Mouse (Mus musculus) megakaryocyte, embryonic 14.5 days (primary cell): ENCODE measurements at regions not wholly inside any gene's neighbourhood (a gene's known extent, or its start where the extent isn't known, plus 50 kb on each side); places are given as distances from the start of the nearest gene placed in this dataset.

ENCODE experiments used
- H3K27me3 ChIP-seq: replicated peaks from 2 replicates; pipeline ENCODE3; 2012; ENCODE audit warnings: inconsistent platforms
- H3K36me3 ChIP-seq: replicated peaks from 2 replicates; pipeline ENCODE3; 2012; ENCODE audit warnings: low read length, inconsistent platforms, mixed read lengths
- H3K4me1 ChIP-seq: 2 replicates; pipeline ENCODE4 v1.6.1; 2012; ENCODE audit warnings: inconsistent platforms
- H3K4me3 ChIP-seq: replicated peaks from 2 replicates; pipeline ENCODE3; 2012; ENCODE audit warnings: moderate library complexity, mild to moderate bottlenecking, inconsistent platforms
- H3K9me3 ChIP-seq: 2 replicates; pipeline ENCODE4 v1.6.1; 2012; ENCODE audit warnings: inconsistent platforms
- FLI1 ChIP-seq: IDR thresholded peaks from 2 replicates; pipeline ENCODE4 v1.6.1; 2012; ENCODE audit warnings: low read length, inconsistent platforms, mixed read lengths
- GATA1 ChIP-seq: IDR thresholded peaks from 3 replicates; pipeline ENCODE4 v1.6.1; 2012; ENCODE audit warnings: mixed read lengths, low read length, inconsistent platforms, borderline replicate concordance

DNA sequence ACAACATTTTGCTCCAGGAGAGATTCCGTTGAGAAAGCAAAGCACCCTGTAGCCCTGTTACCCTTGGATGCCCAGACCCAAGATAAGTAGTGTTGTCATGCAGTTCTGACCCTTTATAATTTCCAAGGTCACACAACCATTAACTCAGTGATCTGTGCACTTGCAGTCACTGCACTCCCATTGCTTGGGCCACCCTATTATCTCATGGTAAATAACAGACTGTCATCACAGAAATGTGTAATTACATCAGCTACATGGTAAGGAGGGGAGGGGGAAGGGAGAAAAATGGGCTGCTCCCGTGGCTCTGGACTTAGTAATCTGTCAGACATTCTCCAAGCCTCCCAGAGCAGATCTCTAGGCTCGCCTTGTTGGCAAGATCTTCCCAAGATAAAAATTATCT is 93.8 kb upstream of the Cd180 start:
- no peaks in the 10 kb centered on the region for H3K9me3 ChIP-seq
- peaks cover 22% of the 10 kb centered on the region for H3K4me1 ChIP-seq
- H3K4me3 ChIP-seq = no peak overlapping the region

DNA sequence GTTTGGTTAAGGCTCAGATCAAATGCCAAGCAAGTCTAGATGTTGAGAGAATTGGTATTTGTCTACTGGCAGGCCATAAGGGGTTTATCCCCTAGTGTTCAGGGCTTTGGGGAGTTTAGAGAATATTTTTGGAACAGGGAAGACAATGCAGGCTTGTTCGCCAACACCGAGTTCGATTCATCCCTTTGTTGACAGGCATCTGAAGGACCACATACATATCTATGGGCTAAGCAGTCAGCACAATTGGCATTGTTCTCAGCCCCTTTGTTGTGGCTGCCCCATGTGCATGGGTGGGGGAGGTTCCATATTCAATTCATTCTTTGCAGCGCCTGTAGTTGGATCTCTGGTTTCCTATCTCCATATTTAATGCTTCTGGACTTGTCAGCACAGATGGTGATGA is 93.3 kb upstream of the Cd180 start:
- Histone ChIP-seq H3K27me3 (peaks cover 3% of the 10 kb centered on the region), H3K4me3 (no peak overlapping the region), H3K36me3 (no peaks in the 10 kb centered on the region), H3K4me1 (peaks cover 21% of the 10 kb centered on the region), H3K9me3 (no peaks in the 10 kb centered on the region)
- TF ChIP-seq FLI1 (no peak), GATA1 (no peak)

More for the DNA sequence above, 93.8 kb upstream of the Cd180 start:
- H3K27me3 ChIP-seq = peaks cover 2% of the 10 kb centered on the region
- no peak for TF ChIP-seq FLI1
- no peaks in the 10 kb centered on the region for H3K36me3 ChIP-seq

DNA sequence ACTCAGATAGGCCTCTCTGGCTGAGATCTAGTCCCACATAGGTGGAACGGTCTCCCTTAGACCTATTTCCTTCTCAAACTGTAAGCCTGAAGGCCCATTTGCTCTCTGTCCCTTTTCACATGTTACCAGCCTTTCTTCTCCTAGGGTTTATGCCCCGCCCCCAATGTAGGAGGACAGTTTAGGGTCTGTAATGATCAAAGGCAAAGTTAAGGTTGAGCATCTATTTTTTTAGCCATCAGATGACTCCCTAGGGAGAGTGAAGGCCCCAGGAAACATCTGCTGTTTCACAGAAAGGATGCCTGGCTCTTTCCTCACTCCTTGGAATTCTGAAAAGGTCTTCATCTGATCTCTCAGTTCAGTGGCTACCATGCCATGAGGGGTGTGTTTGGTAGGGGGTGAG is 68.9 kb upstream of the Cd180 start:
- Histone ChIP-seq H3K4me1 (no peaks in the 10 kb centered on the region), H3K9me3 (no peaks in the 10 kb centered on the region), H3K36me3 (no peaks in the 10 kb centered on the region), H3K27me3 (no peaks in the 10 kb centered on the region), H3K4me3 (no peak overlapping the region)
- TF ChIP-seq GATA1 (no peak), FLI1 (no peak)

DNA sequence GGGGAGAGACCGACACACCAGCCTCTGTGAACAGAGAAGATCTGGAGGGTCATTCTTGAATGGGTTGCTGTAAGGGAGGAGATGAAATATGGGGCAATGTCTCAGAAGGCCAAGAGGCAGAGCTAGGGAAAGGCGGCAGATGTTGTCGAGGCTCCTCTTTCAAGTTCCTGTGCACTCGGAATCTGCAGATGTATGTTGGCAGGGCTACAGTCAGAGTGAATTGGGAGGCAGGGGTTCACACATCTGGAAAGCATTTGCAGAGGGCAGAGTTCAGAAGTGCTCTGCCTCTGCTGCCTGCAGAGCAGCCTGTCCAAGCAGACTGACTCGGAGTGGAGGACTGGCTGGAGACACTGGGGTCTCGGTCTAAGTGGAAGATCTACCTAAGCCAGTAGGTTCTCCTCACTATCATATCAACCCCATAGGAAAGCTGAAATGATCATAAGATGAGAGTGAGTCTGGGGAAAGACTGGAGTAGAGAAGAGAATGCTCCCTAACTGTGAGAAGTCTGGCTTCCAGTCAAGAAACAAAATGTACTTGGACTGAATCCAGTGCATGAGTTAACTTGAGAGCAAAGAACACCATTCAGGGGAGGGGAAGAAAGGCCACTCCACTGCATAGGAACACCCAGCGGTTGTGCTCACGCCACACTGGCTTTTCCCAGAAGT is 68.1 kb upstream of the Cd180 start:
- H3K36me3 ChIP-seq = no peaks in the 10 kb centered on the region
- no peak overlapping the region for H3K4me3 ChIP-seq
- no peaks in the 10 kb centered on the region for H3K27me3 ChIP-seq
- no peaks in the 10 kb centered on the region for H3K4me1 ChIP-seq
- TF ChIP-seq FLI1 (no peak), GATA1 (no peak)
- H3K9me3 ChIP-seq = no peaks in the 10 kb centered on the region

DNA sequence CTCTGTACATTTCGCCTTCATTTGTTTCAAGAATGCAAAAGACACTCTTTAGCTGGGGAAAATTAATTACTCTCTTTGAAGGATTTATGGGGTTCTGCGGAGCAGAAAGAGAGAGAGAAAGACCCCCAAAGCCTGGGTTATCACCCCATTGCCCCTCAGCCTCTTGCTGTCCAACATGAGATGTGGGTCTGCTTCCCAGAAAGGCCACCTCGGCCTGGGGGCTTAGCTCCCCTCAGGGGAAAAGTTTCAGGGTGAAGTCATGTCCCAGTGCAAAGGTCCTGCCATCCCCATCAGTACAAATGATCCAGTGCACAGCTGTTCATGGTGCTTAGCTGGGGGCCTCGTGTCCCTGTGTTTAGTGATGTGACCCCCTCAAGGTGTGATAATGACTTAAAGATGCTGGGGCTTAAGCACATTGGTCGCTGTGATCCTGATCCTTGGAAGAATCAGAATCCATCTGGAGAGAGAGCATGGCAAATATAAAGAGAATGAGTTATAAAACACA is 67.5 kb upstream of the Cd180 start:
- H3K36me3 ChIP-seq = no peaks in the 10 kb centered on the region
- no peaks in the 10 kb centered on the region for H3K4me1 ChIP-seq
- no peak overlapping the region for H3K4me3 ChIP-seq
- H3K27me3 ChIP-seq = no peaks in the 10 kb centered on the region
- H3K9me3 ChIP-seq = no peaks in the 10 kb centered on the region
- TF ChIP-seq FLI1 (no peak), GATA1 (no peak)

DNA sequence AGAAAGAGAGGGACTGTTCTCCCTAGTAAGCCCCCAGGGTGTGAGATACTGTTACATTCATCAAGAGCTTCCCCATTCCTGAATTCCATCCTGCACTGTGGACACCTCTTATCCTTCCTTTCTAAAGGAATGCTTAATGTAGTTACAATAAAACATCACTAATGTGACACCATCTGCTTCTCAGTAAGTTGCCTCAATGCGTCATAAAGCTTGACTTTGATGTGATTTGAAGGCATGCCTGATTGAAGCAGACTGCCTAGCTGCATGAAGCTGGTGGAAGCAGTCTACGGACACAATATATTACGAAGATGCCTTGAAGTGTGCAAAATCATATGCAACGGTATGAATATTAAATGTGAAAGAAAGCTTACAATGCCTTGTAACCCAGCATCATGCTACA is 65.6 kb upstream of the Cd180 start:
- no peak for TF ChIP-seq GATA1
- no peak for TF ChIP-seq FLI1
- no peaks in the 10 kb centered on the region for H3K27me3 ChIP-seq
- H3K4me3 ChIP-seq = no peak overlapping the region
- no peaks in the 10 kb centered on the region for H3K36me3 ChIP-seq
- H3K4me1 ChIP-seq = no peaks in the 10 kb centered on the region
- H3K9me3 ChIP-seq = no peaks in the 10 kb centered on the region

DNA sequence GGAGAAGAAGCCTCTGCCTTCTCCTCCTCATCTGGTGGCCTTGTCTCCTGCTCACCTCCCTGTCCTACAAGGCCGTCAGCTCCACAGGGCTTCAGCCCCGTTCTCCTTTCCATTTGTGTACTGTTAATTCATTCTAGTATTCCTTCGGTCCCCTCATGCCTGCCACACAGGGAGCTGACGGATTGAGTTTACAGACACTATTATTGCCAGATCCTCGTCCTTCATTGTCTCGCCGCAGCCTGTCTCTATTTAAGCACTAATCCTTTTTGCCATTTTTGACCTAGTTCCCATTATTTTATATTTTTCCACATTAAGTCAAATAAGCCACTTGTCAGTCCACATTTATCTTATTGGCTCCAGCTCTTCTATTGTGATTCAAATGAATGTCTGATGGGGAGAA is 64.2 kb upstream of the Cd180 start:
- Histone ChIP-seq H3K27me3 (no peaks in the 10 kb centered on the region), H3K9me3 (no peaks in the 10 kb centered on the region), H3K36me3 (no peaks in the 10 kb centered on the region), H3K4me1 (no peaks in the 10 kb centered on the region), H3K4me3 (no peak overlapping the region)
- TF ChIP-seq GATA1 (no peak), FLI1 (no peak)

DNA sequence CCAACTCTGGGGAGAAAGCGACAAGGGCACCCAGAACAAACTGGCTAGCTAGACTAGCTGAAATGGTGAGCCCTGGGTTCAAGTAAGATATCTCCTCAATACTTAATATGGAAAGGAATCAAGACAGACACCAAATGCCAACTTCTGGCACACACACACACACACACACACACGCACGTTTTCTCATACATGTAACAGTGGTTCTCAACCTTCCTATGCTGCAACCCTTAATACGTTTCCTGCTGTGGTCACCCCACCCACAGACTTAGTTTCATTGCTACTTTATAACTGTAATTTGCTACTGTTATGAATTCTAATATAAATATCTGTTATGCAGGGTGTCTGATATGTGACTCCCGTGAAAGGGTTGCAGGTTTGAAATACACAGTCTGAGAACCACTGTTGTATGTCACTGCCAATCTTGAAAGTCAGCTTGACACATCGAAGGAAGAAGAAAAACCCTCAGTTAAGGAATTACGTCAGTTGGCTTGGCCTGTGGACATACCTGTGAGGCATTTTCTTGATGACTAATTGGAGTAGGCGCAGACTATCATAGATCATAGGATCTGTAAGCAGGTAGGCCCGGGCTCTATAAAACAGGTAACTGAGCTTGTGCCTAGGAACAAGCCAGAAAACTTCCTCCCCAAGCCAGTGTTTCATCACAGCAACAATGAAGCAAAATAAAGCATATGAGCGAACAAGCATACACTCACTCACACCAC is 59.0 kb upstream of the Cd180 start:
- no peak overlapping the region for H3K4me3 ChIP-seq
- H3K27me3 ChIP-seq = no peaks in the 10 kb centered on the region
- TF ChIP-seq FLI1 = no peak
- TF ChIP-seq GATA1 = no peak
- no peaks in the 10 kb centered on the region for H3K4me1 ChIP-seq
- H3K36me3 ChIP-seq = peaks cover 3% of the 10 kb centered on the region
- H3K9me3 ChIP-seq = peaks cover 9% of the 10 kb centered on the region

DNA sequence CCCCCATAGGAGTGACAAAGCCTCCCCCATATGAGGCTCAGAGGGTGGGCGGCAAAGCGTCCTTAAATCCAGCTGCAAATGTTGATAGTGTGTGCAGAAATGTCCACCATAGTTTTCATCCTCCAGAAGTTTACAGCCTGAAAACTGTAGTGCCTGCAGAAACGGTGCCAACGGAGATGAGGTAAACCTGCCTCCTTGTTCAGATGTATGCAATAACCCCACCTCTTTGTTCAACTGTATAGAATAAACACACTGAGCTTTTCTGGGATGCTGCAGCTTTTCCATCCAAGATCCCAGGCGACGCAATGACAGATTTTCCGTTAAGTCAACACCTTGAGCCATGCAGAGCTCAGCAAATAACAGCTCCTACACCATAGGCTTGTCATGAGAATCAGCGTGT is 57.3 kb upstream of the Cd180 start:
- Histone ChIP-seq H3K36me3 (peaks cover 3% of the 10 kb centered on the region), H3K4me1 (no peaks in the 10 kb centered on the region), H3K9me3 (peaks cover 9% of the 10 kb centered on the region), H3K27me3 (no peaks in the 10 kb centered on the region), H3K4me3 (no peak overlapping the region)
- TF ChIP-seq GATA1 = no peak
- no peak for TF ChIP-seq FLI1

DNA sequence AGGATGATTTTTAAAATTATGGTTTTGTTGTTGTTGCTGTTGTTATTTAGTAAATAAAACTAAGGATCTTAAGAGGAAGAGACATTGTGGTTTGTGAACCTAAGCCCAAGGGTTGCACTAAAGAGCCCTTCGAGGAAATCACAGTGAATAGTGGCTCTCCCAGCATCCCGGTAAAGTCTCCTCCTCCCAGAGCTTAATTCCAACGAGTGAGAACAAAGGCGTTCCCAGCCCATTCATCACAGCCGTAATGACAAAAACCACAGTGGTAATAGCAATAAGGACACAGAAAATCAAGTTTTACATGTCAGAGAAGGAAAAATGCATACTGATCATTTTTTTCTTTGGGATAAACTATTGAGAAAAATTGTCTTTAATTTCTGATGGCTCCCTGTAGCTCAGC is 56.3 kb upstream of the Cd180 start:
- Histone ChIP-seq H3K36me3 (peaks cover 3% of the 10 kb centered on the region), H3K9me3 (peaks cover 9% of the 10 kb centered on the region), H3K4me3 (no peak overlapping the region), H3K27me3 (no peaks in the 10 kb centered on the region), H3K4me1 (no peaks in the 10 kb centered on the region)
- TF ChIP-seq FLI1 = no peak
- TF ChIP-seq GATA1 = no peak

DNA sequence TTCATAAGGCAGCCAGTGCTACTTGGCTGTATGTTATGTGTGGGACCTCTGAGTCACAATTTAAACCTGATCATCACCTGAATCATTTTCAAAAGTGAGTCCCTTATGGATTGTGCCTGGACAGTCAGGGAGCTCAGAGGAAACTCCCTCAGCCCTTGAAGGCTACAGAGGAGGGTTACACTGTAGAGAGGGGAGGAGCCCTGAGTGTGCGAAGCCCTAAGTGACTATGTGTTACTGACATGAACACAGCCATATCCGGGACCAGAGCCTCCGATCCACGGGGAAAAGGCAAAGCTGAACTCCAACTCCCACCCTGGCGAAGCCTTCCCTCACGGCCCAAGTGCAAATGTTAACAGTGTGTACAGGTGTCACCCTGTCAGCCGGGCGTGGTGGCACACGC is 53.7 kb upstream of the Cd180 start:
- no peak overlapping the region for H3K4me3 ChIP-seq
- peaks cover 7% of the 10 kb centered on the region for H3K4me1 ChIP-seq
- peaks cover 3% of the 10 kb centered on the region for H3K36me3 ChIP-seq
- peaks cover 9% of the 10 kb centered on the region for H3K9me3 ChIP-seq
- no peaks in the 10 kb centered on the region for H3K27me3 ChIP-seq
- TF ChIP-seq GATA1 (no peak), FLI1 (no peak)
